Mouse (Mus musculus): ENCODE data around the gene Tgfb3. TPM values are rescaled to one million over a fixed set of nuclear protein-coding genes. Genes with fewer than 3 reads are reported as not detected.
A peak's percentile ranks its signal among the peaks of the same experiment; 100 is the strongest.

Gene Tgfb3
- total RNA-seq (2021), result 10 to 100 TPM; 14.1 to 15.6 TPM

GRCm38 (mm10) chr12:86078553-86079201, at the start of gene Tgfb3:
Gene Tgfb3 (minus strand): TSS chr12:86079041.
- DNase-seq, result peak in 1 of 2 experiments; percentile 31

- DNase-seq, result no peak
Observed at GRCm38 (mm10) chr12:86128122-86128521, 49.3 kb upstream of the Tgfb3 start.

- no peak for DNase-seq
Observed at GRCm38 (mm10) chr12:86124016-86124415, 45.2 kb upstream of the Tgfb3 start.

- DNase-seq, result no peak
Observed at GRCm38 (mm10) chr12:86116295-86116835, 37.5 kb upstream of the Tgfb3 start.

DNA sequence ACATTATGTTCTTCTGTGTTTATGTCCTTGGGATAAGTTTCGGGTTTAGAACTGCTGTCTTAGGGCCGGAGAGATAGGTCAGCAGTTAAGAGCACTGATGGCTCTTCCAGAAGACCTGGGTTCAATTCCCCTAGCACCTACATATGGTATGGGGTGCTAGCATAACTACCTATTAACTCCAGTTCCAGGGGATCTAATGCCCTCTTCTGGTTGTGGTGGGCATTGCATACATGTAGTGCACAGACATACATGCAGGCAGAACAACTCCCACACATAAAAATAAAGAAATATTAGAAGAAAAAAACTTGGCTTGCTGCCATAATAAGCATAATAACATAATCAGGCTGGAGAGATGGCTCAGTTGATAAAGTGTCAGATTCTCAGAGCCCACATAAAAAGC, 31.8 kb upstream of the Tgfb3 start:
- no peak for DNase-seq

DNA sequence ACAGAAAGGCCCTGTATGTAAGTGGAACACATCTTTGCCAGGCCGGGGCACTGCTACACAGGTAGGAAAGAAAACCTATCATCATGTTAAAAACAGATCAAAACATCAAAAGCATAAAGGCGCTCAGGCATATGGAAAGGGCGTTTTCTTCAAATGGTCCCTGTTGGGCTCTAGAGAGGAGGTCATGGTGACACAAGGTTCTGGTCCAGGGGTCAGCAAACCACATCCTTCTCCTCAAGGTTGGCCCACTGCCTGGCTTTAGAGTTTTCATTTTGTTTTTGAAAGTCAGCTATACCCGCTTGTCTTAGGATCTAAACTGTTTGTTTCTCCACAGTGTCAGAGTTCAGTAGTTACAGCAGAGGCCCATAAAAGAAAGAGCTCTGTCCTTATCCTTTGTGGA, 30.7 kb upstream of the Tgfb3 start:
- no peak for DNase-seq

- no peak for DNase-seq
Observed at GRCm38 (mm10) chr12:86107645-86108044, 28.8 kb upstream of the Tgfb3 start.

- no peak for DNase-seq
Observed at GRCm38 (mm10) chr12:86106086-86106485, 27.2 kb upstream of the Tgfb3 start.

DNA sequence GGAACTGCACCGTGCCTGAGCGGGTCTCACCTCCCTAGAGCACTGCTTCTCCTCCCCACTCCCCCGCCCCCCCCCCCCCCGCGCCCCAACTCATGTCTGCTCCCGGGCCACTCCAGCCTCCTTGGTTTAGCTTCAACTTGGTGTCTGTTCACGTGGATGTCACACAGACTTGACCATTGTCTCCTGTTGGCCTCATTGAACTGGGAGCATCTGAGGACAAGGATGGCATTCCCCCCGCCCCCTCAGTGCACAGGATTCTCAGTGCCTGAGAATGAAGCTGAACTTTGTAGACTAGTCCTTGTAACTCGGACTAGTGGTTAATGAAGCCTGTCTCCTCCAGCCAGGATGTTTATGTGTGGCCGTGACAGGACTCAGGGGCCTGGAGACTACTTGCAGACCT, 26.7 kb upstream of the Tgfb3 start:
- DNase-seq, result no peak

GRCm38 (mm10) chr12:86104297-86104696, 25.5 kb upstream of the Tgfb3 start:
- no peak for DNase-seq

GRCm38 (mm10) chr12:86103852-86104251, 25.0 kb upstream of the Tgfb3 start:
- DNase-seq, result no peak

DNA sequence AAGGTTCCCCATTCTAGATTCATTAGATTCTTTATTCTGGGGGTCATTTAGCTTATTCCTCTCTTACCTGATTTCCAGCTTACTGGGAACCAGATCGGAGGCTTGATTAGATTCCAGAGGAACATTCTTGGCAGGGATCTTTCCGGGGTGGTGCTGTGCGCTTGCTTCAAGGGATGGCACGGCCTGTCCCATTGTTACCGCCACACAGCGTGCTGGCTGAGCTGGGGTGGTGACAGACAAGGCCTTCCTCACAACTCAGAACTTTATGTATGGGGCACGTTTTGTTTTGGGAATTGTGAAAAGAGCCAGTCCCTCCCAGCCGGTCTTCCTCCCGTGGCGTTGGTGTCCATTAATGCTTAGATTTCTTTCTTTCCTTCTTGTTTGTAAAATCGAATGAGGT, 24.6 kb upstream of the Tgfb3 start:
- peak in 1 of 2 experiments; percentile 45 for DNase-seq

DNA sequence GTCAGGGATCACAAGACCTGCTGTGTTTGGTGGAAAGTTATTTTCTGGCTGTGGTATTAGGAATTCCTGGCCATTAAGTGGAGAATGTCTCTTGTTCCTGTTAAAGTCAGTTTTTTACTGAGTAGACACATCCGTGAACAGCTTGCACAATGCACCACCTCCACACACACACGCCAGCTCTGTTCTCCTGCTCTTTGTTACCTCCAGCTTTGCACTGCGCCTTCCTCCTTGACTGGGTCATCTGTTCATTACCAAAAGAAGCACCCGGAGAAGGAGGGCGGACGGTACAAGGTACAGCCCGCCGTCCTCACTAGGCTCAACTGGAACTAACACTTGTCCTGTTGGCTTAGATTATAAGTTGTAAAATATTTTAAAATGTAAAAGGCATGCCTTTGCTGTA, 23.8 kb upstream of the Tgfb3 start:
- DNase-seq, result no peak

- no peak for DNase-seq
Observed at GRCm38 (mm10) chr12:86100711-86101110, 21.9 kb upstream of the Tgfb3 start.

- no peak for DNase-seq
Observed at GRCm38 (mm10) chr12:86097781-86098180, 18.9 kb upstream of the Tgfb3 start.

DNA sequence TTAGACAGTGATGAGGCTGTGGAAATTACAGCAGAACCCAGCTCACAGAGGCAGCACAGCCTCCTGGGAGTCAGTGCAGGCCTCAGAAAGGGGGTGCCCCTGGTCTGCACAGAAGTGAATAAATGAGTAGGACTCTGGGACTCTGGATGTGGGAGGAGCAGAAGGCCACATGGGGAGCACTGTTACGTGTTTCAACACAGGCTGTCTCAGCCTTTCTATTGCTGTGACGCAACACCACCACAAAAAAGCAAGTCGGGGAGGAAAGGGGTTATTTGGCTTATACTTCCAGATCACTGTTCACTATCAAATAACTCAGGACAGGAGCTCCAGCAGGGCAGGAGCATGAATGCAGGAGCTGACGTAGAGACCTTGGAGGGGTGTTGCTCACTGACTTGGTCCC, 17.0 kb upstream of the Tgfb3 start:
- no peak for DNase-seq

DNA sequence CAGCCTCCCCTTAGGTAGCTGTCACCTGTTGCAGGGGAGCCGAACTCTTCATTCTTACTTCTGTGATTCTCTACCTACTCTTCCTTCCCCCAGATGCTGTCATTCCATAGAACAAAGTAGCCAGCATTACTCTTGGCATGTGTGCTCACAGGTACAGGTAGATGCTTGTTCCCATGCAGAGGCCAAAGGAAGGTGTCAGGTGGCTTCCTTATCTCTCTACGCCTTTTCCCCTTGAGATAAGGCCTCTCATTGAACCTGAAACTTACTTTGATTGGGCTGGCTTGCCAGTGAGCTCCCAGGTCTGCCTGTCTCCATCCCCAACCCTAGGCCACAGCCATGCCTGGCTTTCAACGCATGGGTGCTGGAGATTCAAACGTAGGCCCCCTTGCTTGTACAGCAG, 15.2 kb upstream of the Tgfb3 start:
- DNase-seq, result no peak

GRCm38 (mm10) chr12:86091601-86092132, 12.8 kb upstream of the Tgfb3 start:
- DNase-seq, result no peak

DNA sequence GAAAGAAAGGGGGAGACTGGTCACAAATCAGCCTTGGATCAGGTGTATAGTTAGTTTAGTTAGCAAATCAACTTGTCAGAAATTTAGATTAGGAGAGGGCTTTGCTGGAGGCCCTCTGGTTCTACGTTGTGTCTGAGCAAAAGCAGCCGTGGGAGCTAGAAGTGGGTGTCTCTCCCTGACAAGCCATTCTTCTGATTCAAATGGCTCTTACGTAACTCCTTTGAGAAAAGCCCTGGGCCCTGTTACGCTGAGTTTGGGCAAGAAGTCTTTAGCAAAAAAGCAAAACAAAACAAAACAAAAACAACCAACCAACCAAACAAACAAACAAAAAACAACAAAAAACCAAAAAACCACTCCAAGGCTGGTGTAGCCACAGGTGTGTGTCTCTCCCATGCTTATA, 11.9 kb upstream of the Tgfb3 start:
- no peak for DNase-seq

DNA sequence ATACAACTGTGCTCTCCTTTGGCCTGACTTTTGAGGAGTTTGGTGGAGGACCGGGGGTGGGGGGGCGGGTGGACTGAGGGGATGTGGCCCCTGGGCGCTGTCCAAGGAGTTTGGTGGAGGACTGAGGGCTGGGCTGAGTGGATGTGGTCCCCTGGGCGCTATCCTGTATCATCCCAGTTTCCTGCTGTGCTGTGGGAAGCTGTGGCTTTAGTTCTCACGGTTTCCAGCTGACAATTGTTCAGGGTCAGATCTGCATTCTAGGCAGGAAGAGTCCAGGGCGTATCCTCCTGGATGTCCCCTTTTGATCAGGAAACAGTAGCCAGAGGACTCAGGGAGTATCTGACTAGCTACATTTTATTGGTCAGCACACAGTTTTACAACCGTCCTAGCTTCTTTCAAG, 9.2 kb upstream of the Tgfb3 start:
- DNase-seq, result no peak

- DNase-seq, result no peak
Observed at GRCm38 (mm10) chr12:86086550-86086949, 7.7 kb upstream of the Tgfb3 start.

- no peak for DNase-seq
Observed at GRCm38 (mm10) chr12:86085873-86086272, 7.0 kb upstream of the Tgfb3 start.

DNA sequence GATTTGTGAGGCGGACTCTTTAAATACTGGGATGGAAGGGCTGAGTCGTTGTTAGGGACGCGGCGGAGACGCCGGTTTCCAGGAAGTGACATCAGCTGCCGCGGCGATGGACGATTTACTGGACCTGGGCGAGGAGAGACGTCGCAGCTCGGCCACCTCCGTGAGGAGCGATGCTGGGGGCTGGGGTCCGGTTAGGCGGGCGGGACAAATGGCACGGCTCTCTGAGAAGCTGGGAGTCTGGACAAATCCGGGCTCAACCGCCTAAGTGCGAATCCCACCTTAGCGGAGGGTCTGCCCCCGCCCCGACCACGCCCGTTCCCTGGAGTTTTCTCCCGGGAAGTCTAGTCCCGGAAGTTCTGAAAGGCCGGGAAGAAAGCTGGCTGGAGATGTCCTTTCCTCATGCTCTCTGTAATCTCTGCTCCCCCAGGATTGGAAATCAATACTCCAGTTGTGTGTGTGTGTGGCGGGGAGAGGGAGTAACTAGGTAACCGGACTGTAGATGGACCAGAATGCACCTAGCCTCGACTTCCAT, 3.7 kb upstream of the Tgfb3 start, which contains the start of gene Ift43:
Gene Ift43, plus strand, starts transcription at position 61 of the 532 bp plus-strand sequence.
- DNase-seq, result peak; percentile 71 to 81

GRCm38 (mm10) chr12:86079202-86079667, 394 bp upstream of the Tgfb3 start:
- DNase-seq, result peak; percentile 90 to 92

All from layer of hippocampus, postnatal 36 days (tissue).